Mouse (Mus musculus): ENCODE results near the gene Cd82.

Gene Cd82

DNA sequence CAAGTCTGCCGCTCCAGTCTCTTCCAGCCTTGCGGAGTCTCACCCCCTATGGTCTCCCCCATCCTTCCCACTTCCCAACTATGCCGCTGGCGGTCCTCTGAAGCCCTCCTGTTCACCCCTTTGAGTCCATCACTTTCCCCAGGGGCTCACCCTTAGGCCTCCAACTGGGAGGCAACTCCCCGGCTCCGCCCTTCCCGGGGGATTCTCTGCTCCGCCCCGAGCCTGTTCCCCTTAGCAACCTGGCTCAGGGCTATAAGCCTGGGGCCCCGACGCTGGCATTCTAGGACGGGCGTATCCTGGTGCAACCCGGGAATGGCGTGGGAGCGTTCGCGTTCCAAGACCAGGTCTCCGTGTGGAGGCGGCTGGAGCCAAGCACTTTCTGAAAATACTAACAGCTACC lies at the start of gene Cd82:
TSS of gene Cd82 (minus strand) at position 381 of the 400 bp plus-strand sequence.
- DNase-seq (ENCODE audit: low read depth, low spot score), result no peak

DNA sequence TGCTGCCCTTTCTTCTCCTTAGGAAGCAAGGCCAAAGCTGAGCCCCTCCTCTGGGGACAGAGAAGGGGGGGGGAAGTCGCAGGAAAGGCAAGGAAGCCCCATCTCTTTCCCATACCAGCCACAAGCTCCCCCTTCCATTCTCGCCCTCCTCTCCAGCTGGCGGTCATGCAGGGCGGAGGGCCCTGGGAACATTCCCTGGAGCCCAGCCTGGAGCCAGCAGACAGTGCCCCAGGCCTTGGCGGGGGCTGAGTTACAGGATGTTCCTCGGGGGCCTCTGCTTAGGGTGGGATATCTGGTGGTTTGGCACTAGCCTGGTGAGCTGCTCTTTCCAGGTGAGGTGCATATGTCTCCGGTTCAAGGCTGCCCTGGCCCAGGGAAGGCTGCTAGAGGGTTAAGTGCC lies 49.2 kb upstream of the Cd82 start:
- no peak for DNase-seq (ENCODE audit: low read depth, low spot score)

DNA sequence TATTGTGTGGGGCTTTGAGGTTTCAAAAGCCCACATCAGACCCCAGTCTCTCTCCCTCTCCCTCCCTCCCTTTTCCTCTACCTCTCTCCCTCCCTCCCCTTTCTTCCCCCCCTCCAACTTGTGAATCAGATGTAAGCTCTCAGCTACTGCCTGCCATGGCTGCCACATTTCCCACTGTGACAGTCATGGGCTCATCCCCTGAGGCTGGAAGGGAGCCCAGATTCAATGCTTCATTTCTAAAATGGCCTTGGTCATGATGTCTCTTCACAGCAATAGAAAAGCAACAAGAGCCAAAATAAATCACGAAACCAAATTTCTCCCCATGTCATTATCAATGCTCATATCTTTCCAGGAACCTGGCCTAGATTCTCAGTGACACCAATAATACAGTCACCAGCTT lies 47.9 kb upstream of the Cd82 start:
- DNase-seq (ENCODE audit: low read depth, low spot score), result no peak

DNA sequence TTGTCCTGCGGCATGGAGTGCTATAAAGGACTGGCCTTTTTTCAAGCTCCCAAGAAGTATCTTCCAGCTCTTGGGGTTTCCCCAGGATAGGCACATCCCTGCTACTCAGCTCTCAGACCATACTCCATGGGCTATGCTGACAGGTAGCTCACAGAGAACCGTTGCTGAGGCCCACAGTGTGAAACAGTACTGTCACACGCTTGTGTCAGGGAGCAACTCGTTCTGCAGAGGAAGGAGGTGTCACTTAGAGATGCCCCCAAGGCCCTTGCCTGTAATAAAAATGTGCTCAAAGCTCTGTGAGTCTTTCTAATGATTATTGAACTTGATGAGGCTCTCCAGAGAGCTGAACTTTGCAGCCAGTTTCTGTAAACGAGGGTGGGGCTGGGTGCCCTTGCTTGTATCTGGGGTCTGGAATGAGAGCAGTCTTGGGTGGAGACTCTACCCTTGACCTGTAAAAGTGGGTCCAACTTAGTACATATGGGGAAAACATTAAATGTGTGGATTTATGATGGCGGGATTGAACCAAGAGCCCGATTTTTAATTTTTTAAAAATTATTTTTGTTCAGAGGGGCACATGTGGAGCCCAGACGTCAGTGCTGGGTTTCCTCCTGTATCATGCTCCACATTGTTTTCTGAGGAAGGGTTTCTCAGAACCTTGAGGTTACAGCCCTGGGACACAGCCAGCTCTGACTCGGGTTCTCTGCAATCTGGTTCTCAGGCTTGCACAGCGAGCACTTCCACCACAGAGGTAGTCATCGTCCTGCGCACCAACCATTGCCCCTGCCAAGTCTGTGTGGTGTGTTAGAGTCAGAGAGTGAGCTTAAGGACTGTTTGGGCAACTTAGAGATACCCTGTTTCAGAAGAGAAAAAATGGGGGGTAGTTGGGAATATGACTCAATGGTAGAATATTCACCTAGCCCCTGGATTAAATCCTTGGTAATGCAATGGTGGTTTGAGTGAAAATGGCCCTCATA lies 47.1 kb upstream of the Cd82 start:
- no peak for DNase-seq (ENCODE audit: low read depth, low spot score)

DNA sequence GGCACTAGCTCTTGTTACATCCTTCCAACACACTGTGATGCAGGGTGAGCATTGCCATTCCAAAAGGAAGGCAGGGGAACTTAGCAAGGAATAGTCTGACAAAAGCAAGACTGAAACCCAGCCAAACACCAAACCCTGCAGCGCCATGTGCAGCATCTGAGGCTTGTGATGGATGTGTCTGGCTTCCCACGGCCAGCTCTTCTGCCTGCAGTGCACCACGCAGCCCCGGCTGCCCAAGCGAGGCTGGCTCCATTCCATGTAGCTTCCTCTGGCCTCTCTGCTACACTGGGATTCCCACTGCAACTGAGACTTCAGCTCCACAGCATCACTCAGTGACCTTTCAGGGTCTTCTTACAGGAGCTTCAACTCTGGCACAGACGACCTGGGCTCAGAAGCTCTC lies 42.2 kb upstream of the Cd82 start:
- DNase-seq (ENCODE audit: low read depth, low spot score), result no peak

DNA sequence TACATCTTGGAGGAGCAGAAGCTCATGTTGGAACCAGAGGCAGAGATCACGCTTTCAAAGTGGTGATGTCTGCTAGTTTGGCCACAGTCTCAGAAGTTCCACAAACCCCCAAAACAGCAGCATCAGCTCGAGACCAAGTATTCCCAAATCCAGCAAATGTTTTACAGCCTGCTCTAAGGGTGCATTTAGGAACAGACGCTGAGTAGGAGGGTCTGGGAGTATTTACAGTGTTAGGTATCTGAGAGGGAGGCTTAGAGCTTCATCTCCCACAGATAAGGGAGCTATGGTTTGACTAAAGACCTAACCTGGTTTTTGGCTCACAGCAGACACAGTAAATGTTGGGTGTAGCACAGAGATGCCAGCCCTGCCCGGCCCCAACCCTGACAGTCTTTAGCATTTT lies 40.4 kb upstream of the Cd82 start:
- DNase-seq (ENCODE audit: low read depth, low spot score), result no peak

DNA sequence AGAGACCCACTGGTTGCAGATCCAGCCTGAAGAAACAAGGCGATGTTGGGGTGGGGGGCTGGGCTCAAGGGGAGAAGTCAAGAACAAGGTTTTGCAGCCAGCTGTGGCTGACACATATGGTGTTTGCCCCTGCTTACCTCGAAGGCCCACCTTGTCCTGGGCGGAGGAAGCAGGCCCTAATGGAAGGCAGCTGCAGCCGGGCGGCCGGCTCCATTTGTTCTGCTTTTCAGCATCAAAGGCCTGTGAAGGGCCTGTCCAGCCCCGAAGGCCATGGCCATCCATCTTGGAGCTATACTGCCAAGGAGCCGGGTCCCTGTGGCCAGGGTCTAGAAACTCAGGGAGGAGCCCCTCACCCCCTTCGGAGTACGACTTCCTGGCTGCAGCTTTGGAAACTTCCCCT lies 38.4 kb upstream of the Cd82 start:
- DNase-seq (ENCODE audit: low read depth, low spot score), result no peak

DNA sequence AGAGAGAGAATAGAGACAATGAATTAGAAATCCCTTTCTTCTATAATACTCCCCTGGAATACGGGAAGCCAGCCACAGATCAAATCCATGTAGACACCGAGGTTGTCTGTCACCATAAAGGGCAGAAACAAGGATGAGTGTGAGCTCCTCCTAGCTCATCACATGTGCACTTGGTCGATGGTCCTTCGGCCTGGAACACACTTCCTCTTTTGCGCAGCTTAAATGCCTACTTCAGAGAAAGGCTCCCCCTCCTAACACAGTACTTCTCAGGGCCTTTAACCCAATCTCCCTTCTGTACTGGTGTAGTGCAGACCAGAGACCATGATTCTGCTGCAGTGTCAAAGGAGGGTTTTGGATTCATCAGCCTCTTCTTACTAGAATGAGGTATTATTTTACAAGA lies 34.3 kb upstream of the Cd82 start:
- DNase-seq (ENCODE audit: low read depth, low spot score), result no peak

DNA sequence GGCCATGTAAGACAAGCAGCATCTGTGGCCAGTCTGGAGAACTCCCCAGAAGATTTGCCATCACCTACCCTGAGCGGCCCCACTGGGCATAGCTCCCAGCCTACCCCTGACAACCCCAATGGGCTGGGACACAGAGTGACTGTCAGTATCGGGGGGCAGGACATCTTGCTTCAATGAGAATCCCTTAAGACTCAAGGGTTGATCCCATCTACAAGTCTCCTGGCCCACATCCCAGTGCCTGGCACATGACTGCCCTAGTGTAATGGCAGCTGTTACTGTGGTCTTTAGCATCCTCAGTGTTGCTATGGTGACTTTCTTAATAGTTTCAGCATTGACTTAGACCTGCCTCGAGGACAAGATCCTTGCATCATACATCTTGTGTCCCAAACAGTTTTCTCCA lies 32.2 kb upstream of the Cd82 start:
- DNase-seq (ENCODE audit: low read depth, low spot score), result no peak

DNA sequence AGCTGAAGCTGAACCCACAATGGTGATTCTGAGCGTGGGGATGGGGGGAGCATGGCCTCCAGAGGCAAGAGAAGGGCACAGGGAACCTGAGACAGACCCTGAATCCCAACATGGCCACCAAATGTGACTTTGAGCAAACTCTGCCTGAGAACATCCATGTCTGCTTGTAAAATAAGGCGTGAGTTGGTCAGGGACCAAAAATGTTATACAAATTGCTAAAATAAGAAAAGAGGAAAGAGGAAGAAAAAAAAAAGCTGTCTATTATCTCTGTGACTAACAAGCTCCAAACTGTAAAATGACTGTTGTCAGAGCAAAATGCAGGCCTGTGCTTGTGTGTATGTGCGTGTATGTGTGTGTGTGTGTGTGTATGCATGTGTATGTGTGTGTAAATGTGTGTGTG lies 30.6 kb upstream of the Cd82 start:
- no peak for DNase-seq (ENCODE audit: low read depth, low spot score)

DNA sequence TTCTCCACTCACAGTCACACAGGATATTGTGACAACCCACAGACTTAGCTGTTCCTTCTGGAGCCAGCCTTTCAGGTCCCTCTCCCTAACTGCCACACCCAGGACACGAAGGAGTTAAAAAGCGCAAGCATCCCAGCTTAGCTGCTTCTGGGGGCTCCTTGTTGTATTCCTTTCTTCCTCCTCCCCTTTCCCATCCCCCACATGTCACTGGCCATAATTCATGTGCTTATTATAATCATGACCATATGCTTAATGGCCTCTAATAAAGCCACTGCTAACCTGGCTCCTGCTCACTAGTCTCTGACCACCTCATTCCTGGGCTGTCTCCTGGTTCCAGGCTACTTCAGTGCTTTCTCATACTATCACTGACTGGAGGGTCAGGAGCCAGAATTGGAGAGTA lies 27.6 kb upstream of the Cd82 start:
- no peak for DNase-seq (ENCODE audit: low read depth, low spot score)

DNA sequence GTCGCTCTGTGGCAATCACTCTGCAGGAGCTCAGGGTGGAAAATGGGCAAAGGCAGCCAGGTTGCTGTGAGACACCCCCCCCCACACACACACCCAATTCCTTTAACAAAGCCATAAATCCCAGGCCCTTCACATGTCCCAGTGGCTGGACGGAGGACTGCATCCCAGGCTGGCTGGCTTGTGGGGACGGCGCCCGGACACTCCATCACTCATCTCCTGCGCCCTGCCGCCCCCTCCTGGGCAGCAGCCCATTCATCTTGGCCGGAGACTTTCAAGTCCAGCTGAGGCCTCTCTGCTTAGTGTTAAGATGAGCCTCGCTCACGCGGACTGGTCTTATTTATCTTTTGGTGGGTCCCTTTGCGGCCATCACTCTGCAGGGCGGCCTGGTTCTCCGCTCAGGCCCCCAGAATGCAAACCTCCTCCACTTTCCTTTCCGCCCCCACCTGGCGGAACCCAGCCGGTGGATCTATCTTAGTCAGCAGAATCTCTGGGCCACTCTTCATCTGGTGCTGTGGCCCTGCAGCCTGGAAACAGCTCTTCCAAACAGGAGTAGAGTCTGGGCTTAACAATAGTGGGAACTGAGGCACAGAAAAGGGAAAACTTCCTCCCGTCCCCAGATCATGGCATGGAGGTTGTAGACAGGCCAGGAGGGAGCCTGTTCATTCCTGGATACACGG lies 26.1 kb upstream of the Cd82 start:
- DNase-seq (ENCODE audit: low read depth, low spot score), result no peak

DNA sequence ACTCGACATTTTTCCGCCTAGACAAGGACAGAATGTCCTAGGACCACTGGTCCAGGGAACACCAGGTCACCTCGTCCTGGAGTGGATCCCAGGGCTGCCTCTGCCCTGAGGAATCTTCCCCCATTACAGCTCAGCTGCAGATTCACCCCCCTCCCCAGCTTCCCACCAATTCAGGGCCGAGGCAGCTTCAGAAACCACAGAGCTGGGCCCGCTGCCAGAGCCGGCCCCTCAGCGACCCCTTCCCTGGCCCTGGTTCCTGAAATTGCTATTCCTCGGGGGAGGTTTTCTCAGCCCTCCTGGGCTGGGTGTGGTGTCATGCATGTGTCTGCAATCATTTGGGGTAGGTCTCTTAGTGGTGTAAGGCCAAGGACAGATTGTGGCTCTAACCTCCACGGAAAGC lies 22.5 kb upstream of the Cd82 start:
- no peak for DNase-seq (ENCODE audit: low read depth, low spot score)

DNA sequence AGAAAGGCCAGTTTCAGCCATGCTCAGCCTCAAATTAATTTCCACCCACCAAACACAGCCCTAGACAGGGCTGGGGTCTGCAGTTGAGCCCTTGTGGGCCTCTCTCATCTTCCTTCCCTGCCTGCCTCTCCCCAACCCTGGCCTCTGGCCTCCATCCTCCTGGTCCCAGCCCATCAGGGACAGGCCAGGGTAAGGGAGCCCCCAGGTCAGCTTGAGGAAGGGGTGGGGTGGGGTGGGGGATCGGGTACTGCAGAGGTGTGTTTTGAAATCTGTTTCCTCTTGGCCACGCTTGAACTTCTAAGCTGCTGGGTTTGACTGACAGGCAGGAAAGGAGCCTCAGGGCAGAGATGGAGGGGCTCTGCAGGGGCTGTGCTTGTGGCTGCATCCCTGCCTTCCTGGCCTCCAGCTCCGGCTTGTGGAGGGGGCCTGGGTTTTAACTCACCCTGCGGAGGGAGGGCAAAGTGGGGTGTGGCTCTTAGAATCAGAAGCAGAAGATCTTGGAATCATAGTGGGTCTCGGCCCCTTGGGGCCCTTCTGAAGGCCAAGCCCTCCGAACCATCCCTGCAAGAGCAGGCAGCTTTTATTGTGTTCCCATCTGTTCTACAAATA lies 19.2 kb upstream of the Cd82 start:
- DNase-seq (ENCODE audit: low read depth, low spot score), result no peak

DNA sequence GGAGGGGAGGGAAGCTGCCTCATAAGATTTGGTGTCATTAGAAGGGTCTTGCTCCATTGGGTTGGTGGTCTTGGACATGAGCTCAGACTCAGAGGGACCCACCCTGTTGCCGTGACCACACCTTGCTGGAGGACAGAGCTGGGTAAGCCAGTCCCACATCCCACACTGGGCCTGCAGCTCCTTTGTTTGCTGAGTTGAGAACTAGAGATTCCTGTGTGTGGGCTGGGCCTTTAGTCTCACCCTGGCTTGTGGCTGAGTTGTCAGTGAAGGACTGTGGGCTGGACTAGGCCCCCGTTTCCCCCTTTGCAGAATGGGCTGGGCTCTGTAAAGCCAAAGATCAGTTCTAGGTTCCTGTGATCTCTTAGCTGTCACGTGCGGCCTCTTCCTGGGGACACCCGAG lies 15.8 kb upstream of the Cd82 start:
- no peak for DNase-seq (ENCODE audit: low read depth, low spot score)

DNA sequence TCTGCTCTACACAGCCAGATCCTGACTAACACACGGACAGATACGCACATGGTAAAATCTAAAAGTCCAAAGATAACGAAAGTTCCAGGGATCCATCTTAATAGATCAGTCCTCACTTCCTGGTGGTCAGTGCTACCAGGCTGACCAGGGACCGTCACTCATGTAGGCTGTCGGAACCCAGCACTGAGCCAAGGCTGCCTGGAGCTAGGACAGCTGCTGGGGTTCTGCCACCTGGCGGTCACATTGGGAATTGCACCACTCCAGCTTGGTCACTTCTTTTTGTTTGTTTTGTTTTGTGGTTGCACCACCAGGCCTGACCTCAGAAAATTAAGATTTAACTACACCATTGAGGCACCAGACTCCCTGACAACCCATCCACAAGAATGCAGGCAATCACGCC lies 14.6 kb upstream of the Cd82 start:
- peak; percentile 60 for DNase-seq (ENCODE audit: low read depth, low spot score)

DNA sequence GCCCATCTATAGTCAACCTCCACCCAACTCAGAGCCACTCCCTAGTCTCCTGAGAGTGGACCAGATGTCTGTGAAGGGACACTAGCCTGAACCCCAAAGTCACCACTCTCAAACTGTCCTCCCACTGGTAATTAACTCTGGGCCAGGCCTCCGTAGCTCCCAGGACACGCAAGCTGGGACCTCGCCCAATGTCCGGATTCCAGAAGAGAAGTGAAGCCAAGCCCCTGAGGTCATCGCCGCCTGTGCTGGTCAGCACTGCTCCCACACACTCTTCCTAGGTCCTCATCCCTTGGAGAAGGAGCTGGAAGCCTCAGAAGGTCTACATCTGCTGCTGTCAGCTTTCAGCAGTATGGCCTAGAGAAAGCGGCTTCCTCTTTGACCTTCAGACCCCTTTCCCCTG lies 13.5 kb upstream of the Cd82 start:
- no peak for DNase-seq (ENCODE audit: low read depth, low spot score)

DNA sequence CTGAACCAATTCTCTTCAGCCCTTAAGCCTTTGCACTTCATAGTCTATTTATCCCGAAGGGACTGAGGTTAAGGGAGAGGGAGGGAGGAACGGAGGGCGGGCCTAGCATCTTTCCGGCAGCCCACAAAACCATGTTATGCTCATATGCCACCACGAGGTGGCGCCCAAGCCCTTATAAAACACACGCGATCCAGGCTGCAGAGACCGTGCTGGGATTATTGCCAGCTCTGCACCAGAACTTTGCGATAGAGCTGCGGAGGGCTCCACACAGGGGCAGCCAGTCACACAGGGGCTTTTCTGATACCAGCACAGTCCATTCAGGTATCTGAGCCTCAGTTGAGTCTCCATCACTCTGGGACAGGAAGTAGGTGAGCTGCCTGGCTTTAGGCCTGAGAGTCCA lies 12.1 kb upstream of the Cd82 start:
- peak; percentile 84 for DNase-seq (ENCODE audit: low read depth, low spot score)

DNA sequence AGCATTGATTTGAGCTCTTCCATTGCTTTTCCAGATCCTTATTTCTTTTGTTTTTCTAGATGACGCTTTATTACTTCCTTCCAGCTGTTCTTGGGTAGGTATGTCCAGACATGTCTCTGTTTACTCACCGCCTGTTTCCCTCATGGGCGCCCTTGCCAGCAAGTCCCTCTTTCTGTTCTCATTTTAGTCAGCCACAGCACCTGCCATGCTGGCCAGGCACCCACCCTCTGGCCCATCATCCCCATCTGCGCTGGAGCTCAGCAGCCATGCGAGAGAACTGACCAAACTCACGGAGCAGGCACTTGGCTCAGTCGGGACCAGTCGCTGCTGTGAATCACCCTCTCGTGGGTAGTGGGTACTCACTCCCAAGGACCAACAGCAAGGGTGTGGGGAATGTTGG lies 11.0 kb upstream of the Cd82 start:
- no peak for DNase-seq (ENCODE audit: low read depth, low spot score)

DNA sequence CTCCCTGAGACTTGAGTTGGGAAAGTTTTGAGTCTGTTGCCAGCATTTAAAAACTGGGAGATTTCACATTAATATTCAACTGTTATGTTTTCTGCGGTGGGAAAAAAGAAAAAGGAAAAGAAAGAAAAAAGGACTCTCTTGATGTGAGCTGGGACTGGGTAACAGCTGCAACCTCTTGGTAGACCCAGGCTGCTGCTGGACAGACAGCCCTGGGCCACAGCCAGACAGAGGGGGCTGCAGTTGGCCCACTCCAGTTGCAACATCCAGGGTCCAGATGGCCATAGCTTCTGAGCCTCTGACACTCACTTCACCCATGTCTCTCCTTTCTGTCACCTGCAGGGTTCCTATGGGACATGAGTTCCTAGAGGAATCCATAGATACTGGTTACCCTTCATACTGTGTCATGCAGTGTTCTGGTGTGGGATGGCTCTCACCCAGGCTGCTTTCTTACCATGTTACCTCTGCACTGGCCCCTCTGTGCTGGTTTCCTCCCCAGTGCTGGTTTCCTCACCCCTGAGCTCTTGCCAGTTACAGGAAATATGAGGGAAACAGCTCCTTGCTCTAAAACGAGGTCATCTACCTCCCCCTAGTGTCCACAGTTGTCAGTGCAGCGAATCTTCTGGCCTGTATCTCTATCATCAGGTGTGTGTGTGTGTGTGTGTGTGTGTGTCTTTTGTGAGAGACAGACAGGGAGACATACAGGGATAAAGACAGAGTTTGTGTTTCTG lies 8.1 kb upstream of the Cd82 start:
- DNase-seq (ENCODE audit: low read depth, low spot score), result peak; percentile 90

DNA sequence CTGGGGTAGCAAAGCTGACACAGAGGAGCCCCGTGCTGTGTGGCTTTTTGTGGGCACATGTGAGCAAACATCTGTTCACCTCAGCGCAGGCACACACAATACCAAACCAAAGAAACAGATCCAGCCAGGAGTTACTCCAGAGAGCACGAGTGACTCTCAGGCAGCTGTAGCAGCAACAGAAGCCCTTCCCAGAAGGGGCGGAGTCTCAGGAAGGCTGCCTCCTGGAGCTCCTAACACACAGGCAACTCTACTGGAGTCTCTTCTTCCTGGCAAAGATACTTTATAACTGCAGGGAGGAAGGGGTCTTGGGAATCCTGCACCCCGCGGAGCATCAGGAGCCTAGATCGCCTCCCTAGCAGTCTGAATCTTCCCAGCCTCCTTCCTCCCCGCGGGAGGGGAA lies 7.2 kb upstream of the Cd82 start:
- peak; percentile 44 for DNase-seq (ENCODE audit: low read depth, low spot score)

DNA sequence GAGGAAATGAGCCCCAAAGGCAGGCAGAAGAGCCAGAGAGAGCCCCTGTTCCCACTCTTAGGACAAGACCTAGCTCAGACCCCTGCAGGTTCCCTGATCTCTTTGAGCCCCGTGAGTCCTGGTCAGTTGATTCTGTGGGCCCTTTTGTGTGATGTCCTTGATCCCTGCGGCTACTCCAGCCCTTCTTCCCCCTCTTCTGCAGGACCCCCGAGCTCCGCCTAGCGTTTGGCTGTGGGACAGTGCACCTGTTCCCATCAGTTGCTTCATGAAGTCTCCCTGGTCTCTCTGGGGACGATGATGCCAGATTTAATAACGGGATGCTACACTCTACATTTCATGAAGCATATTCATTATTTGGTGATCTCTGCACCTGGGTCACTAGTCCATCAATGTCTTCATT lies 6.2 kb upstream of the Cd82 start:
- DNase-seq (ENCODE audit: low read depth, low spot score), result peak; percentile 41

Measured in CD4-positive helper T cell, adult 2 months (primary cell).